Mouse (Mus musculus) frontal cortex, postnatal 25 days (tissue): ENCODE measurements around the gene Maip1.

ENCODE experiments used
- DNase-seq, 2 experiments: peaks; one replicate each; pipeline ENCODE4 v3.0.0; 2022; ENCODE audit warnings: low spot score in 2 of 2

Gene Maip1

GRCm38 (mm10) chr1:57428368-57429308 is 22.5 kb downstream of the Maip1 start:
- peak; percentile 89 to 97 for DNase-seq

- no peak for DNase-seq
These were observed 23.8 kb downstream of the Maip1 start for GRCm38 (mm10) chr1:57429786-57430483.

- no peak for DNase-seq
These were observed 27.0 kb downstream of the Maip1 start for GRCm38 (mm10) chr1:57433141-57433540.

GRCm38 (mm10) chr1:57436408-57436807 is 30.3 kb downstream of the Maip1 start:
- no peak for DNase-seq

GRCm38 (mm10) chr1:57436954-57437353 is 30.8 kb downstream of the Maip1 start:
- DNase-seq, result no peak

GRCm38 (mm10) chr1:57439026-57439425 is 32.9 kb downstream of the Maip1 start:
- DNase-seq, result no peak

- no peak for DNase-seq
These were observed 34.6 kb downstream of the Maip1 start for GRCm38 (mm10) chr1:57440771-57441170.

GRCm38 (mm10) chr1:57445679-57446078 is 39.6 kb downstream of the Maip1 start:
- DNase-seq, result no peak

- no peak for DNase-seq
These were observed 44.1 kb downstream of the Maip1 start for GRCm38 (mm10) chr1:57450241-57450640.

GRCm38 (mm10) chr1:57460305-57460940 is 54.3 kb downstream of the Maip1 start:
- DNase-seq, result no peak
